Mouse (Mus musculus) cerebellum, postnatal 10 days (tissue): ENCODE measurements around the gene Syce2.
"Not testable (repeated sequence)": the region's sequence is repeated elsewhere in the genome, so short reads cannot be mapped to it uniquely, and the experiment has no call there.

Experiments used
- DNase-seq, 2 experiments: peaks; one replicate each; pipeline ENCODE4 v3.0.0; 2021; ENCODE audit warnings: mixed read lengths in 2 of 2

Syce2 gene

DNA sequence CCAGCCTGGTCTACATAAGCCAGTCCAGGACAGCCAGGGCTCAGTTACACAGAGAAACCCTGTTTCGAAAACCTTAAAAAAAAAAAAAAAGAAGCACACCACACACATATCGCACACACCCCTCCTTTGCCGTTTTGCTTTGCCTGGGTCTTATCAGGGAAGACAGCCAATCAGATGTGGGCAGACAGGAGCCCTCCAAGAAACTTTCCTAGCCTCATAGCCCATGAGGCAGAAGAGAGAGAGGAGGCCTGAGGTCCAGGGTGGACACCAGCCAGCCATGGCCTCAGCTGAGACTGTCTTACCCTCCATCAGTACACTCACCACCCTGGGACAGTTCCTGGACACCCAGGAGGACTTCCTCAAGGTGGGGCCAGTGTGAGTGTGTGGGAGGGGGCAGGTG, 29.8 kb downstream of the Syce2 start, which contains the start of gene Klf1:
TSS of gene Klf1 (plus strand) at position 177 of the 400 bp plus-strand sequence.
- no peak for DNase-seq

DNA sequence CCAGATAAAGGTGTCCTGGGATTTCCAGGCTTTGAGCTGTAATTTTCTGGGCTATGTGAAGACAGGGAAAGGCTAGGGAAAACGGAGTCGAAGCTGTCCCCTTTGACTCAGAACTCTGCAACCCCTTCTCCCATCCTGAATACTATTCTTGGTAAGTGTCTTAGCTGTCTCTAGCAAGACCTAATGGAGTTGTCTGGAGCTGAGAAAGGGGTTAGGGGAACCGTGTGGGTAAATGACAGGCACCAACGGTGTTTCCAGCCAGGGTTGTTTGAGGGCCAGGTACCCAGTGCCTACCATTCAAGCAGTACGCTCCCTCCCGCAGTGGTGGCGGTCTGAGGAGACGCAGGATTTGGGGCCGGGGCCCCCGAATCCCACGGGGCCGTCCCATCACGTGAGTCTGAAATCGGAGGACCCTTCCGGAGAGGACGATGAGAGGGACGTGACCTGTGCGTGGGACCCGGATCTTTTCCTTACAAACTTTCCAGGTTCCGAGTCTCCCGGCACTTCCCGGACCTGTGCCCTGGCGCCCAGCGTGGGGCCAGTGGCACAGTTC, 30.5 kb downstream of the Syce2 start:
- DNase-seq, result peak in 1 of 2 experiments; percentile 50

DNA sequence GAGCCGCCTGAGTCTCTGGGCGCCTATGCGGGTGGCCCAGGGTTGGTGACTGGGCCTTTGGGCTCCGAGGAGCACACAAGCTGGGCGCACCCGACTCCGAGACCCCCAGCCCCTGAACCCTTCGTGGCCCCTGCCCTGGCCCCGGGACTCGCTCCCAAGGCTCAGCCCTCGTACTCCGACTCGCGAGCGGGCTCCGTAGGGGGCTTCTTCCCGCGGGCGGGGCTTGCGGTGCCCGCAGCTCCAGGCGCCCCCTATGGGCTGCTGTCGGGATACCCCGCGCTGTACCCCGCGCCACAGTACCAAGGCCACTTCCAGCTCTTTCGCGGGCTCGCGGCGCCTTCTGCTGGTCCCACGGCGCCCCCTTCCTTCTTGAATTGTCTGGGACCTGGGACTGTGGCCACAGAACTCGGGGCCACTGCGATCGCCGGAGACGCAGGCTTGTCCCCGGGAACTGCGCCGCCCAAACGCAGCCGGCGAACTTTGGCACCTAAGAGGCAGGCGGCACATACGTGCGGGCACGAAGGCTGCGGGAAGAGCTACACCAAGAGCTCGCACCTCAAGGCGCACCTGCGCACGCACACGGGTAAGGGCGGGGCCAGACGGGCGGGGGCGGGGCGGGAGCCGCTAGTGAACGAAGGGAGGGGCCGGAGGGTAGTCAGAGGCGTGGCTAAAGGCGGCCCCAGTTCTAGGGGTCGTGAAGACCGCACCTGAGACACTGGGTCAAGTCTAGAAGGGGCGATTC, 31.2 kb downstream of the Syce2 start:
- peak; percentile 98 to 99 for DNase-seq

DNA sequence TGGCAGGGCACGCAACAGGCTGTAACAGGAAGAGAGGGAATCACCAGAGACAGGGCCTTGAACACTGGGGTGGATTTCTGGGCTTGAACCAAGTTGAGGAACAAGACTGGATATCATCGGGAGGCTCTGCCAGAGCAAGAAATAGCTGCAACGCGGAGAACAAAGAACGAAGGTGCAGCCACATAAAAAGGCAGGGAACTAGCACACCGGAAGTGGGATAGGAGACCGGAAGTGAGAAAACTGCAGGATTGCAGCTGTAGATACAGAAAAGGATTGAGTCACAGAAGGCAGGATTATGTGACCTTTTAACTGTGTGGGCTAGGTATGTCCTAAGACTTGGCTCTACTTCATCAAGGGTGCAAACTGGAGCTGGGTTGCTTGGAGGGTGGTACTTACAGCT, 32.4 kb downstream of the Syce2 start:
- no peak for DNase-seq

DNA sequence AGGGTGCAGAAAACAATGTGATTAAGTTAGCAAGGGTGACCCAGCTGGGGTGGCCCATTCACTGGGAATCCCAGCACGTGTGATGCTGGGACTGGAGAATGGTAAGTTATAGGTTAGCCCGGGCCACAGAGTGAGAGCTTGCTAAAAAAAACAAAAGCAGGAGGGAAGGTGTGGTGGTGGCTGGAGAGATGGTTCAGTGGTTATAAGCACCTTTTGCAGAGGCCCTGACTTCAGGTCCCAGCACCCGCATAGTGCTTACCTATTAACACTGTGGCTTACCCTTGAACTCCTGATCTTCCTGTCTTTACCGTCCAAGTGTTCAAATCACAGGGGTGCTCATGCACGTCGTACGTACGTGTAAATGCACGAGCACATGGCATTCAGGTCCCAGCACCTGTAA, 35.1 kb downstream of the Syce2 start:
- DNase-seq, result no peak

DNA sequence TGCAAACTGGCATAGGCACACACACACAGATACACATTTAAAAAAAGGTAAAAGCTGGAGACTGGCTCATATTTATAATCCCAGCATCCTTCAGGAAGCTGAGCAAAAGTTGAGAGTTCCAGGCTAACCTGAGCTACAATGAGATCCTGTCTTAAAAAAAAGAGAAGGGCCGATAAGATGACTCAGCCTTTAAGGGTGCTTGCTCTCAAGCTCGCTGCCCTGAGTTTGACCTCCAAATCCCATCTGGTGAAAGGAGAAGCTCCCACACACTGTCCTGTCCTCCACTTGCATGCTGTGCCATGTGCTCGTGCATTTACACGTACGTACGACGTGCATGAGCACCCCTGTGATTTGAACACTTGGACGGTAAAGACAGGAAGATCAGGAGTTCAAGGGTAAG, 35.6 kb downstream of the Syce2 start:
- no peak for DNase-seq

DNA sequence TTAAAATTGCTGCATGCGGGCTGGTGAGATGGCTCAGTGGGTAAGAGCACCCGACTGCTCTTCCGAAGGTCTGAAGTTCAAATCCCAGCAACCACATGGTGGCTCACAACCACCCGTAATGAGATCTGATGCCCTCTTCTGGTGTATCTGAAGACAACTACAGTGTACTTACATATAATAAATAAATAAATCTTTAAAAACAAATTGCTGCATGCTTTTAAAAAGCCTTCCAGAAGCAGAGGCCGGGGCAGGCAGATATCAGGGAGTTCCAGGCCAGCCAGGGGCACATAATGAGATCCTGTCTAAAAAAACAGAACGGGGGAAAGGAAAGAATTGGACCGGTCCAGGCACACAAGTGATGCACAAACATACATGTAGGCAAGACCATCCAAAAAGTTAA, 36.1 kb downstream of the Syce2 start:
- DNase-seq, result not testable (repeated sequence)

DNA sequence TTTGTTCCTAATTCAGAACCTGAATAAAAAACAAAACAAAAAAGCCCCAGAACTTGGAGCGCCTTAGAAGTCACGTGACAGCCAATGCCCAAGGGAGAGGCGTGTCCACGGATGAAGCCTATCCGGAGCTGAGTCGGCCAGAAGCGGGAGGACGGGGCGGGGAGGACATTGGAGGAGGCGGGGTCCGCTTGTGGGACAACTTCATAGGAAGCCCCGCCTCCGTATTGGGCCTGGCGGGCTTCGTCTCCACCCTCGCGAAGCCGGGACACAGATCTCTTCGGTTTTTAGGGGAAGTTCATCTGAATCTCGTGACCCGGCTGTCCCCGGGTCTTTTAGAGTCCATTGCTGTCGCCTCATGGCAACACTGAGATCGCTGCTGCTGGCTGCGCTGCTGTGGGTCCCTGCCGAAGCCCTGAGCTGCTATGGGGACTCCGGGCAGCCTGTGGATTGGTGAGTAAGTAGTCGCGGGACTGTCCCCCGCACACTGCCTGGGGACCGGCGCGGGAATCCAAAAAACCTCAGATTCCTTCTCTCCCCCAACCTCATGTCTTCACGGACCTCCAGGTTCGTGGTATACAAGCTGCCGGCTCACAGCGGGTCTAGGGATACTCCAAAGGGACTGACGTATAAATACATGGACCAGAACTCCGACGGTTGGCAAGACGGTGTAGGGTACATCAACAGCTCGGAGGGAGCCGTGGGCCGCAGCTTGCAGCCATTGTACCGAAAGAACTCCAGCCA, 36.7 kb downstream of the Syce2 start, which contains the start of gene Dnase2a:
TSS of gene Dnase2a (plus strand) at position 140 of the 741 bp plus-strand sequence.
- peak; percentile 91 to 94 for DNase-seq

DNA sequence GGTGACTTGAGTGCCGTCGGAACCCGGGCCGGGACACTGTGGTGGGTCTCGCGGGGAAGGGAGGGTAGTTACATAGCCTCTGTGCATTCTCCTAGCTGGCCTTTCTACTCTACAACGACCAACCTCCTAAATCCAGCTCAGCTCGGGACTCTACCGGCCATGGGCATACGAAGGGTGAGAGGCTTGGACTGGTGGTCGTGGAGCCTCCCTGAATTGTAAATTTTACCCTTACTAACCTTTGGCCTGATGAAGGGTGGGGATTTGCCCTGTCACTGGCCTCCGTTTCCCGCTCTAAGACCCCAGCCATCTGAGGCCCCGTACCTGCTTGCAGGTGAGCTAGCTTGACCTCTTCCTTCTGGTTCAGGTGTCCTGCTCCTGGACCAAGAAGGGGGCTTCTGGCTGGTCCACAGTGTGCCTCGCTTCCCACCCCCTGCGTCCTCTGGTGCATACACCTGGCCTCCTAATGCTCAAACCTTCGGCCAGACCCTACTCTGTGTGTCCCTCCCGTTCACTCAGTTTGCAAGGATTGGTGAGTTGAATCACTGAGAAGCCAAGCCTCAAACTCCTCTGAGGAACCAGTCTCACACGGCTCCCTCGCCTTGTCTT, 37.4 kb downstream of the Syce2 start:
- no peak for DNase-seq

DNA sequence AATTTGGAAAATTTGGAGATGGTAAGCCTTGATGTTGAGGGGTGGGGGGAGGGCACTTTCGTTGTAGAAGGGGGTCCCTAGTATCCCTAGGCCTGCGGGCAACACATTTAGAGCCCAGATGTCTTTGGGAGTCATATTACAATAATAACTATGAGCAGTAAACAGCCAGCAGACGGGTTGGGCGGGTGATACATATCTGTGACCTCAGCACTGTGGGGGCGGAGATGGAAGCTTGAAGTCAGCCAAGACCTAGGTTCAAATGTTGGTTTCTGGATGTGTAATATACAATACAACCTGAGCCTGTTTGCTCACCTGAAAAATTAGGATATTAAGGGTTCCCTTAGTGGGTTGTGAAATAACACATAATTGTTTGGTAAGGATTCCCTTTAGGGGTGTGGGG, 38.0 kb downstream of the Syce2 start:
- DNase-seq, result no peak

DNA sequence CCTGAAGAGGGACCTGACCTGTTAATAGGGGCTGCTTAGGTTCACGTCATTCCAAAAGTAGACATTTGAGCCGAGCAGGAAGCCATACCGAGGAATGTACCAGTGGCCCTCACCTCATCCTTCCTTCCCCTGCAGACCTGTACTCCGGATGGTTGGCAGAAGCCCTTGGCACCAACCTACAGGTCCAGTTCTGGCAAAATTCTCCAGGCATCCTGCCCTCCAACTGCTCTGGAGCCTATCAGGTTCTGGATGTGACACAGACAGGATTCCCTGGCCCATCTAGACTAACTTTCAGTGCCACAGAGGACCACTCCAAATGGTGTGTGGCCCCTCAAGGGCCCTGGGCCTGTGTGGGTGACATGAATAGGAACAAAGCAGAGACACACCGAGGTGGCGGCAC, 38.6 kb downstream of the Syce2 start:
- DNase-seq, result no peak

DNA sequence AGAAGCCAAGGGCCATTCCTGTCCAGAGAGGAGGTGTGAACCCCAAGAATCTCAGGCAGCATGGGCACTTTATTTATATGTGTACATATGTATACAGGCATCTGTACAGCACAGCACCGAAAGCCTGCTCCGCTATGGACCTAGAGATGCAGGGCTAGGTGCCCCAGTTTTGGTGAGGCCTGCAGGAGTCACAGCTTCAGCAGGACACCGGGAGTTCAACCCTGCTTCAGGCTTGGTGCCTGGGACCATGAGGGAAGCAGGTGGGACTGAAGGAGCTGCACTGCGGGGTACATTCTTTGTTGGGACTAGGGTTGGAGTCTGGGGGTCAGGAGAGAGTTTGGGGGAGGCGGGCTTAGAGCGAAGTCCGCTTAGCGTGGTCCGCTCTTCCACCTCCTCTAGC, 39.9 kb downstream of the Syce2 start:
- DNase-seq, result no peak

DNA sequence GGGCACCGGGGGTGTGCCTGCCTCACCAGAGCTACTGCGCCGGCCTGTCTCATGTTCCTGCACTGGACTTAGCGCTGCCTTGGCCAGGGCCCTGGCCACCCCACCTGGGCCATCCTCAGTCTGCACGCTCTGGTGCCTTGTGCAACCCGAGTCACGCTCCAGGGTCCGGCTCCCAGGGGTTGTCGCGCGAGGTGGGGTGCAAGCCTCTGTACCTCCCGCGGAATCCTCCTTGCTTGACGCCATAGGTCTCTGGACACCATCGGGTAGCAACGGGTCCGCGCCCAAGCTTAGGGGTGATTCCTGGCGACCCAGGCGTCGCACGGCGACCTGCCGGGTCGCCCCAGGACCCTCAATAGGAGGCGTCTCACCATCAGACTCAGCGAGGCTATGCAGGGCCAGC, 40.5 kb downstream of the Syce2 start:
- no peak for DNase-seq

DNA sequence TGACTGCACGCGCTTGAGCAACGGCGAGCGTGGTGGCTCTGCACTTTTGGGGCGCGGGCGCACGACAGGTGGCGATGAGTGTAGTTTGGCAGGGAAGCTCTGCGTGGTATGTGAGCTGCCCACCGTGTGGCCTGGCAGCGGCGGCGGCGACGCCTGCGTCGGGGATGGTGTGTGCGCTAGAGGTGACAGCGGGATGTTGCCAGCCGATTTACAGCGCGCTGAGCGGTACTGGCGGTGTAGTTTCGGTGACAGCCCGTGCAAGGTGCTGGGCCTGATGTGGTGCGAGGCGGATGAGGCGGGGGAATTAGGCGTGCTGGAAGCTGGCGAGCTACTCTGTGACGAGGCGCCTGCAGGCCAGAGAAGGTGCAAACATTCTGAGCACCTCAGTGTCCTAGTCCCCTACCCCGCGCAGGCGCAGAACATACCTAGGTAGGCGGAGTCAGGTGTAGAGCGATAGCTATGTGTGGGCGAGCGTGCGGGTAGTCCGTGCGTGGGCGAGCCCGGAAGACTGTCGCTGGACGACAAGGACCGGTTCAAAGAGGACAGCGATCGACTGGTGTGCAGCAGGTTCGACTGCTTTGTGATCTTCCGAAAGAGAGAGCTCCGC, 41.1 kb downstream of the Syce2 start:
- DNase-seq, result peak; percentile 75 to 79

DNA sequence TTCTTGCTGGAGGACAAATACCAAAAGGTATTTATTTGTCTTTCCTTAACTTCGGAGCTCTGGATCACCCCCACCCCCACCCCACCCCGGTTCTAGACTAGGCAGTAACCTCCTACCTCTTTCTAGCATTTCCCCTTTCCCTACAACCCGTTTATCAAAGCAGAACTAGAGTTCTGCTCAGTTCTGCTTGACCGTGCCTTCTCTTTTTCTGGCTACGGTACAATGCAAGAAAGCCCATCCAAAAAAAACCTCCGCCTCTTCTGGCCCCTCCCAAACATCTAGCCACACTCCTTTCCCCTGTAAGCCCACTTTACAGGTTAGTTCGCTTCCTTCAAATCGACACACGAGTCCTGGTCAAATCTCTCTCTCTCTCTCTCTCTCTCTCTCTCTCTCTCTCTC, 41.6 kb downstream of the Syce2 start:
- DNase-seq, result no peak

DNA sequence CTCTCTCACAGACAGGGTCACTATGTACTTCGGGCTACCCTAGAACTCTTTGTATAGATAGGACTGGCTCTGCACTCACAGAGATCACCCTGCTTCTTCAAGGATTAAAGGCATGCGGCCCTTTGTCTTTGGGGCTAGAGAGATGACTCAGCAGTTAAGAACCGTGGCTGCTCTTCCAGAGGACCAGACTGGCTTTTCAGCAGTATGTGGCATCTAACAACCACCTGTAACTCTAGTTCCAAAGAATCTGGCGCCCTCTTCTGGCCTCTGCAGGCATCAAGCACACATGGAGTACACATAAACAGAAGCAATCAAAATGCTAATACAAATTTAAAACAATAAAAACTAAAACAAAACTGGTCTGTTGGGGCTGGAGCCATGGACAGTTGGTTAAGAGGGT, 42.0 kb downstream of the Syce2 start:
- peak; percentile 64 to 82 for DNase-seq

DNA sequence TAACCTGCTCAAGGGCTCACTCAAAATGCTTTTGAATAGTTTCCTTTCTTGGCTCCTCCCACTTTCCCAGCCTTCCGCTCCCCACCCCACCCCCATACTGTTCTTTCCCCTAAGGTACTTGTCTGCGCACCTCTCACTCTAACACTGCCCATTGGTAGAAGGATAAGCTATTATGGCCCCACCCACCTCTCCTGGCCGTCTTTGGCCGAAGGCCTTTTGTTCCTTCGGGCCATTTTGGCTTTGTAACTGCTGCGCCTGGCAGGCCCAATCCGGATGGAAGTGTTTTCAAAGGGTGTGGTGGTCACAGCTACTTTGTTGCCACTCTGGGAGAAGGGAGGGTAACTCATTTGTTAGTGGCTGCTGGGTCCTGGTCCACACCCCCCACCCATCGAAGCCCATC, 43.4 kb downstream of the Syce2 start:
- no peak for DNase-seq

DNA sequence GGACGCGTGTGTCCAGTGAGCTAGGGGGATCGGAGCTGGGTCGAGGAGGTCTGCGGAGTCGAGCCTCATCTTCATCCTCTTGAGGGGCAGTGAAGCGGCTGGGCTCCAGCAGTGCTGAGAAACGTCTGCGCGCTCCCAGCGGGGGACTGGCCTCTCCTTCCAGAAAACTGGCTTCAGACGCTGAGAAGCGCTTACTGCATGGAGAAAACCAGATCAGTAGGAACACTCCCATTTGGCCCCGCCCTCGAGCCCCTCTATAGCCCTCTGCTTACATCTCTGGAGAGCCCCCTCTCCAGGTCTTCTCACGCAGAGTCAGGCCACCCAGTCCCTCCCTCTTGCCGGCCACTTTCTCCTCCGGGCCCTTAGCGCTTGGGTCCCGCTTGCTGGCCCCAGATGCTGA, 45.9 kb downstream of the Syce2 start:
- peak in 1 of 2 experiments; percentile 45 for DNase-seq

DNA sequence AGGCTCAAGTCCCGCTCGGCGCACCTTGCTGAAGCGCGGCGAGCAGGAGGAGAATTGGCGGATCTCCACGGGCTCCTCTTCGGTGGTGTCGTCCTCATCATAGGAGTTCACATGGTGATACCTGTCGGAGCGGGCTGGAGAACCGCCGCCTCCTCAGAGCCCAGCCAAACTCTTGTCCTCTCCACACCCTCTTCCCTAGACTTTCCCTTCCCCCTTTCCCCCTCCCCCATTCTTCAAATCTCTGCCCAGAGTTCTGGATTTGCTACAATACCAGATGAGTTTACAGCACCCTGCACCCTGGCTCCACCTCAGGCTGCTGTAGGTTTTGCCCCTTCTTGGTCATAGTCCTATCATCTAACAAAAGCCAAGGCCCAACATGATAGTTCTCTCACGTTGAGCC, 46.7 kb downstream of the Syce2 start:
- no peak for DNase-seq

DNA sequence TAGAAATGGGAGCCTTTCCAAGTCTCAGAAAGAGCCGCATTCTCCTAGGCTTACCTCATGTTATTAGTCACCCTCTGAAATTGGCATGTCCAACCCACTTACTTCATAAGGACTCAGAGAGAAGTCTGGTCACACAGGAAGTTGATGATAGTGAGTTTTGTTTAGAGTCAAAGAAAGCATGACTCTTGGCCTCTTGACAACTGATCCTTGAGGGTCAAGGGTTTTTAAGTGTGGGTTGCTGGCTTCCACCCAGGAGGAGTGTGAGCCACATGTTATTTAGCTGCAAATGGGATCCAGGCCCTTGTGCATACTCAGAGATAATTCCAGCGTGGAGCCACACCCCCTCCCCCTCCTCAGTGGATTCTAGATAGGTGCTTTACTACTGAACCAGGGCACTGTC, 49.7 kb downstream of the Syce2 start:
- no peak for DNase-seq

DNA sequence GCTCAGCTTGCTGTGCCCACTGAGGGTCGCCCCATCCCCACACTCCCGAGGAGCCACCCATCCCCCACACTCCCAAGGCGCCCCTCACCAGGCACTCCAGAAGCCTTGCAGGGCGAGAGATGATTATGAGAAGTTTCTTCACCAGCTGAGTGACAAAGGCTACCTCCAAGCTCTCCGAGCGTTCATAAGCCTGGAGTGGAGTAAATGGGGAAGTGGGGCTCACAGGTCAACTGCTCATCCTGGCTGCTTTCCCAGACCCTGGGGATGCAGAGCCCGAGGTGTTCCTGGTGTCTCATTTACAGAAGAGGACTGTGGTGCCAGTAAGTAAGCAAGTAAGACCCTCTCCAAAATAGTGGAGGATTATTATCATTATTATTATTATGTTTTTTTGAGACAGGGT, 53.6 kb downstream of the Syce2 start:
- no peak for DNase-seq

DNA sequence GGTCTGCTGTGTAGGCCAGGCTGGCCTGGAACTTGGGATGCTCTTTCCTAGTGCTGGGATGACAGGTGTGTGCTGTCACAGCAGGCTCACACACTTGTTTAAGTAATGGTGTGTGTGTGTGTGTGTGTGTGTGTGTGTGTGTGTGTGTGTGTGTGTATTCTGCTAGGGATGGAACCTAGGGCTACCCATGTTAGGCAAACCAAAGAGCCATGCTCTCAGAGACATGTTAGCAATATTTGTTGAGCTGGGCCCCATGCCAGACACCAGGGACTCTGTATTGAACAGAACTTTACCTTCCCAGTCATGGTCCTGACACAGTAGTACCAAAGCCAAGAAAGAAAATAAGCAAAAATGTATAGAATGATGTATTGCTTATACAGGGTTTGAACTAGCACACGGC, 55.6 kb downstream of the Syce2 start:
- no peak for DNase-seq
